Mouse (Mus musculus) kidney, adult 11 months (tissue): ENCODE measurements around the gene Trim59.
"Not testable (repeated sequence)": the region's sequence is repeated elsewhere in the genome, so short reads cannot be mapped to it uniquely, and the experiment has no call there.

ENCODE experiments used
- DNase-seq: peaks from one replicate; pipeline ENCODE4 v3.0.0; 2022

Gene Trim59

GRCm38 (mm10) chr3:69044645-69045399, at the start of gene Trim59:
Trim59 (minus strand) TSS chr3:69044755.
- peak; percentile 90 for DNase-seq

DNA sequence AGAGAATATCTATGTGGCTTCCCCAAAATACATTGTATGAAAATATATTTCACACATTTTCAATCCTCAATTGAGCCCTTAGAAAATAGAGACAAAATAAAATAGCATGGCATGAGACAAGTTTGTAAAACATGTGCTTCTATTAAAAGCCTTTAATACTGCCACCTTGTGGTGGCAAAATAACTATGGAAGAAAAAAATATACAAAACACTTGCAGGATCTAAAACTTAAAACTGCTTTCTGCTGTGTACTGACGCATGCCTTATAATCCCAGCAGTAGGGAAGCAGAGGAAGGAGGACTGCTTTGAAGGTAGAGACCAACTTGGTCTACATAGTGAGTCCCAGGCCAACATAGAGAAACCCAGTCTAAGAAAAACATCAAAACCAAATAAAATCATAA, 19.4 kb upstream of the Trim59 start:
- DNase-seq: no peak

DNA sequence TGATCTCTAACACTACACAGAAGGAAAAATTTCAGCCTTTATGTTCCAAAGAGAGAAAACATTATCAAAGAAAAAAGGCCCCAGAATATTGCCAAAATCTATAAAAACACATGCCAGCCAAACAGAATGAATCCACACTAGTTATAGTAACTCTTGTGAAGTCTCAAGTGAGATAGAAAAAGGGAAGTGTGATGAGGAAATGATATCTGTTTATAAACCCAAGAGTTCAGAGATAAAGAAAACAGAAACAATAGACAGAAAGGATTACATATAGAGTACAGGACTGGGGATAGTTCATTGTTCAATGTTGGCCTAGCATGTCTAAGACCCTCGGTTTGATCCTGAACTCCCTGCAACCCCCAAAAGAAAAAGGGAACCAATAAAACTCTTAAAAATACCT, 18.2 kb upstream of the Trim59 start:
- DNase-seq: no peak

DNA sequence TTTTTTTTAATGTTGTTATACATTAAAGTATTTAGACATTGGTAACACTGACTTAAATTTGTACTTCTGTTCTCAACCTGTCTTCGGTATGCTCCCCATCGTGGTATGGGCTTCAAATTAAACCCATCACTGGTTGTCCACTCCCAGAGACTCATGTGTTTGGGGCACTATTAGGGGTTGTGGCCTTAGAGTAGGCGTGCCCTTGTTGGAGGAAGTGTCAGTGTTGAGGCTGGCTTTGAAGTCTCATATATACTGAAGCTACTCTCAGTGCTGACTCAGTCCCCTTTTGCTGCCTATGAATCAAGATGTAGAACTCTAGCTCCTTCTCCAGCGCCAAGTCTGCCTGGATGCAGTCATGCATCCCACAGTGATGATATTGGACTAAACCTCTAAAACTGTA, 16.1 kb upstream of the Trim59 start:
- no peak for DNase-seq

GRCm38 (mm10) chr3:69055871-69056270, 11.3 kb upstream of the Trim59 start:
- DNase-seq: no peak

- no peak for DNase-seq
Observed at GRCm38 (mm10) chr3:69054760-69055432, 10.3 kb upstream of the Trim59 start.

DNA sequence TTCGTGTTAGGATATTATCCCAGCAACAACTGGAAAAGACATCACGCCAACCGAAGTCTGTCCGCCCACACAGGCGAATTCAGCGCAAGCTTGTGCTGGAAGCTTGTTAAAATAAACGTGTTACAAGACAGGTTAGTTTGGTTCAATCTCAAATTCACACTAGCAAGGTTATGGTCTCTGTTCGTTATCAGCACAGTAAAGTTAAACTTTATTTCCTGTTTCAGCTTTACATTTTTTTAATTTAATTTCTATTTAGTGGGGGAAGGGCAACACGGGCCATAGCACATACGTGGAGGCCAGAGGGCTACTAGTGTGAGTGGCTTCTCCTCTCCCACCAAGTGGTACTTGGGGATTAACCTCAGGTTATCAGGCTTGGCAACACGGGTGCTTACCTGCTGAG, 7.3 kb upstream of the Trim59 start:
- no peak for DNase-seq

DNA sequence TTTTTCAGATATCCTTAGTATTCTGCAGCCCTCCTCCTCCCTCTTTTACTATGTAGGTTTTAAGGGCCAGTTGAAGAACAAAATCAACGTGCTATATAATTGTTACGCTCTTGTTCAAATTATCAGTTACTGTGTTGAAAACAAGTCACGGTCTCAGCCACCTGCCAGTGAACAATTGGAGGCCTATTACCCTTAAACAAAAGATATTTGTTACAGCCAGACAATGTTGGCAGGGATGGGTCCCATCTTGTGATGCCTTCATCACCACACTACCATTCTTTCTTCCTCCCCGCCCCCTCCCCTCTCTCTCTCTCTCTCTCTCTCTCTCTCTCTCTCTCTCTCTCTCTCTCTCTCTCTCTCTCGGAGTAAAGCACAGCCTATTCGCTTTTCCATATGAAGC, 4.5 kb upstream of the Trim59 start:
- DNase-seq: no peak

DNA sequence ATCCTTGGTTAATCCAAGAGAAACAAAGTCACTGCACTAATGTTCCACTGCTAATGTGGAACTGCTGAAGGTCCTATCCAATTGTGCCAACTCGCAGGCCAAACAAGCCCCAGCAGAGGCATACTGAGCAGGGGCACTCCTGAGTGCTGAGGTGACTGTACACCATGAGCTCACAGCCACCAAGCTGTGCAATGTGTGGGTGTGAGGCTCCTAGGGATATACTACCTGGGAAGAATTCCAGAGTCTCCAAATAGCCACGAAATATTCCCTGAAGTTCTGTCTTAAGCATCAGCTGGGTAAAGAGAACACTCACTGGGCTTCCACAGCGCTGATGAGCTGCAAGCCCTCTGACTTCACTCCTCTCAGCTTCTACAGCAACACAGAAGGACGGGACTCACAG, 3.1 kb upstream of the Trim59 start:
- DNase-seq: no peak

GRCm38 (mm10) chr3:69046509-69046908, 2.0 kb upstream of the Trim59 start:
- DNase-seq: no peak

- no peak for DNase-seq
Observed at GRCm38 (mm10) chr3:69045750-69046149, 1.2 kb upstream of the Trim59 start.

- no peak for DNase-seq
Observed at GRCm38 (mm10) chr3:69045400-69045703, 797 bp upstream of the Trim59 start.

GRCm38 (mm10) chr3:69044167-69044591, 376 bp downstream of the Trim59 start:
- DNase-seq: no peak

GRCm38 (mm10) chr3:69041298-69041697, 3.3 kb downstream of the Trim59 start:
- no peak for DNase-seq

DNA sequence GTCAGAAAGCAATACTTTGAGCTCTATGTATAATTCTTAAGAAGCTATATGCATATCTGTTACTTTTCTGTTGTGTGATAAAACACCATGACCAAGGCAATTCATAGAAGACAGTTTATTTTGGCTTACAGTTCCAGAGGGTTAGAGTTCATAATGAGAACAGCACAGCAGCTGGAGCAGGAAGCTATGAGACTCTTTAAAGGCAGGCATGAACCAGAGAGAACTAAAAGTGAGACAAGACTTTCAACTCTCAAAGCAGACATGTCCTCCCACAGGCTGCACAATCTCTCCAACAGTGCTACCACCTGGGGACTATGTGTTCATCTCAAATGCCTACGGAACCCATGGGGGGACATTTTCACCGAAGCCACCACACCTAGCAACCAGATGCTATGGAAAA, 4.5 kb downstream of the Trim59 start:
- no peak for DNase-seq

DNA sequence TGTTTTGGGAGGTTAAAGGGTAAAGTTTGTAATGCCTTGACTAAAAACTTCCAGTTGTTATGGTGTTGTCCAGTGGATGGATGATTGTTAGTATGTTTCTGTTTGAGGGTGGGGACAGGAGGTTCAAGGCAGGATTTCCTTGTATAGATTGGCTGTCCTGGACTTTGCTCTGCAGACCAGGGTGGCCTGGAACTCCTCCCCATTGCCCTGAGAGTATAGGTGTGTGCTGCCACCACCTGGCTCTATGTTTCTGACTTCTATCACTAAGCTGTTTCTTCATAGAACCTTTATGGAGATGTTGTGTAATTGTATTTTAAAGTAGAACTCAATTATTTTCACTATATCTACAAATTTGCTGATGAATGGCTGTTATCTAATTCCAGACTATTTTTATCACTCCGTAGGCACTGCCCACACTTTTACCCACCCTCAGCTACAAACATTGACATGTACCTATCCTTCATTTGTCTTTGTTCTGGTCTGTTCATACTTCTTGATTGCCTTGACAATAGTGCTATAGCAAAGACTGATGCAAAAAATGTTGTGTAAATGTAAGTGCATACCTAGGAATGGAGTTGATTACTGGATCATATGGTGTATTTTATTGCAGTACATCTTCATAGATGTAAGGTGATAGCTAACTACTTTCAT, 18.3 kb downstream of the Trim59 start:
- DNase-seq: no peak

DNA sequence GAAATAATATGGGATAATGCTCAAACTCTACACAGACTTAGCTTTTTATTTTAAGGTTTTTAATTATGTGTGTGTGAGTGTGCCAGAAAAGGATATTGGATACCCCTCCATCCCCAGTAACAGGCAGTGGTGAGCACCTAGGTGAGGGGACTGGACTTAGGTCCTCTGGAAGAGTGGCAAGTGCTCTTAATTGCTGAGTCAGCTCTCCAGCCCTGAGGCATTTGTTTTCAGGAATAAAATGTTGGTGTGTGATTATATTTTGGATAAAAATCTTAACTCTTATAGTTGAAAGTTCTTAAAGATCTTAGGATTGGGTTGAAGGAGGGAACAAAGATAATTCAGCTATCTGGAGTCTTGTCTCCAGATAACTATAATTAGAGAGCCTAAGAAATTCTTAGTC, 23.8 kb downstream of the Trim59 start:
- DNase-seq: no peak

GRCm38 (mm10) chr3:69020285-69020684, 24.3 kb downstream of the Trim59 start:
- no peak for DNase-seq

GRCm38 (mm10) chr3:69018635-69019034, 25.9 kb downstream of the Trim59 start:
- DNase-seq: not testable (repeated sequence)

DNA sequence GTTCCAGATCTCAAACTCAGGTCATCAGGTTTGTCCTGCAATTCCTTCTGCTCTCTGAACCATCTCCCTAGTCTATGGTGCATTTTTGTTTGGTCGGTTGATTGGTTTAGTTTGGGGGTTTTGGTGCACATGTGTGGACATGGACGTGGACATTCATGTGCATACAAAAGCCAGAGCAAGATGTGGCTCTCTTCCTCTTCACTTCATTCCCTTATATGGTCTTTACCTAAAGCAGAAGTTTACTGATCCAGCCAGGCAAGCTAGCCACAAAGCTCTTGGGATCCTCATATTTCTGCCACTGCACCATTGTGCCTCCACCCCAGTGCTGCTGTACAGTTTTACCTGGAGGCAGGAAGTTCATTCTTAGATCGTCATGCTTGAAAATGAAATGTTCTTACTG, 27.4 kb downstream of the Trim59 start:
- DNase-seq: no peak

- no peak for DNase-seq
Observed at GRCm38 (mm10) chr3:69008873-69009272, 35.7 kb downstream of the Trim59 start.

DNA sequence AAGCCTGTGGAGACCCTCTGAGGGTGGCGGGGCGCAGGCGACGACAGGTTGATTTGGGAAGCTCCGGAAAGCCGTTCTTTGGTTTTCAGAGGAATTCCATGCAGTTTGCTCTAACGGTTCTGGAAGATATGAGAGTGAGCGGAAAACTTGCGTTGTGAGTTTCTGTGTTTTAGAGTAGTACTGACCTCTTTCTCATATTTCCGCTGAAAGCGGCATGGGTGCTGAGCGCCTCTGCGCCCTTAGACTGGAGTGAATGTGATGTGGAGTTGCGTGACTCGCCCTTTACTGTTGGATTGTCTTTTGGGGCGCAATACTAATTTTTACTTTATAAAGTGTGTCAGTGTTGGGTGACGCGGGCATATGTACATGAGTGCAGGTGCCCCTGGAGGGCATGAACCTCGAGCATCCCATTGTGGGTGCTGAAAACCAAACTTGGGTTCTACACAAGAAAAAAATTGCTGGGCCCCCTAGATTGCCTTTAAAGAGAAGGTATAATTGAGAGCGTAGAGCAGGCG, 38.3 kb downstream of the Trim59 start:
- no peak for DNase-seq

DNA sequence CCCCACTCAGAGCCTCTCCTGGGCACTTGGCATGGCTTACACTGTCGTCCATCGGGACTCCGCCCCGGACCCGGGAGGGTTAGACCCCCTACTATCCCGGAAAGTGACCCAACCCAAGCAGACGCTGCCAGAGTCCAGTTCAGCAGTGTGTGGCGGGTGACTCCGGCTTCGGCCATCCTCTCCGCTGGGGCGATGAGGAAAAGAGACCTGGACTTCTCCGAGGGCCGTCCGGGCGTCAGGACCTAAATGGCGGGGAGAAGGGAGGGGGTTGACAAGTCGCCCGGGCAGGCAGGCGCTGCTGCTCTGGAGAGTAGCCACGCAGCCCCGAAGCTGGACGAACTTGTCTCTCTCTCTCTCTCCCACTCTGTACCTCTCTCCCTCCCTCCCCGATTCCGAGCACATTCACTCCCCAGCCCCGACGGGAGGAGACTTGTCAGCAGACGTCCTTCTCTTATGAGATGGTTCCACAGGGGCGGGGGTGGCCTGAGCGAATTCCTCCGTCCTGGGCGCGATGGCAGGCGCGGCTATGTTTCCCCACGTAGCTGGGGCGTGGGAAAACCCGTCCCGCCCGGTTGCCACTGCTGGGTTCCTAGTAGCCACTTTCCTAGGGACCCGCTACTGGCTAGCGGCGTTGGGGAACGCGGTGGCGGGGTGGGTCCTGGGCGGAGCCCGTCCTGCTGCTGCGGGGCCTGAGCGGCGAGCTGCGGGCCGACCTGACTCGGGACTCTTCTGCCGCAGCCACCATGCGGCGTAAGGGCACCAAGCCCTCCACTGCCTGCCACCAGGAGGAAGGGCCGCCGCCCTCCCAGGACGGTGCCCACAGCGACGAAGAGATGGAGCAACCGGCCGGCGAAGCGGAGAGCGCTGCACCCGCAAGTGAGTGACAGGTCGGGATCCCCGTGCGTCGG, 39.0 kb downstream of the Trim59 start:
- DNase-seq: peak; percentile 54
